Mouse (Mus musculus): ENCODE data around the gene Scamp1. TPM values are rescaled to one million over a fixed set of nuclear protein-coding genes. Genes with fewer than 3 reads are reported as not detected.
A peak's percentile ranks its signal among the peaks of the same experiment; 100 is the strongest.
"Not testable (repeated sequence)": the region's sequence is repeated elsewhere in the genome, so short reads cannot be mapped to it uniquely, and the experiment has no call there.

The Scamp1 gene
- total RNA-seq (2017) = 8.9 and 12.9 TPM in 2 replicates

- peak; percentile 82 for ATAC-seq (replicated peaks; ENCODE audit: low read depth, poor library complexity, severe bottlenecking)
Observed at GRCm38 (mm10) chr13:94285281-94285871, at the start of gene Scamp1. Gene Scamp1, minus strand, starts transcription at chr13:94285857.

- no peak for ATAC-seq (replicated peaks; ENCODE audit: low read depth, poor library complexity, severe bottlenecking)
Observed at GRCm38 (mm10) chr13:94330392-94330979, 44.8 kb upstream of the Scamp1 start.

- ATAC-seq (replicated peaks; ENCODE audit: low read depth, poor library complexity, severe bottlenecking) = not testable (repeated sequence)
Observed at GRCm38 (mm10) chr13:94329005-94329404, 43.3 kb upstream of the Scamp1 start.

GRCm38 (mm10) chr13:94328063-94328462 lies 42.4 kb upstream of the Scamp1 start:
- ATAC-seq (replicated peaks; ENCODE audit: low read depth, poor library complexity, severe bottlenecking) = peak; percentile 89

GRCm38 (mm10) chr13:94322475-94322874 lies 36.8 kb upstream of the Scamp1 start:
- ATAC-seq (replicated peaks; ENCODE audit: low read depth, poor library complexity, severe bottlenecking) = peak; percentile 86

DNA sequence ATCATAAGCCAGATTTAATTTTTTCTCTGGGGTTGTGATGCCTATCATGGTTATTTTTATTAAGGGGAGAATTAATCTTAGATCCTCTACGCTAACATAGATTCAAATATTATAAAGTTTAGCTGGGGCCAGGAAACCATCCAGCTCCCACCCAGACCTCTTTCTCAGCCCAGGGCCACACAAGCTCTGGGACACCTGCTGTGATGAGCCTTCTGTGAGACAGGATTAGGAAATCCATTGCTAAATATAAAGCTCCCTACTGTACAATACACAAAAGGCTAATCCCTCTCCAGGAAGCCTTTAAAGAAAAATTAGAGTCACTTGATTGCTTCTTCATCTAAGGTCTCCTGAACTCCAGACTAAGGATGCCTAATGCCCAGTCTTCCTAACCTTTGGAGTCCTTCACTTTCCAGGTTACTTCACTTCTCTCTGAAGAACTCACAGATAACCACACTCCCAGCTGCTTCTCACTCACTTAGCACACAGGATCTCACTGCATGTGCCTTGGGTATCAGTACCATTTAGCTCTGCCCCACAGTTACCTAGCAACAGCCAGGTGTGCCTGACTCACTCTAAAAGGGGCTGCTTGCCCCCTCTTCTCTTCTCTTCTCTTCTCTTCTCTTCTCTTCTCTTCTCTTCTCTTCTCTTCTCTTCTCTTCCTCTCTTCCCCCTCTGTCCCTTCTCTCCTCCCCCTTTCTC lies 35.6 kb upstream of the Scamp1 start:
- no peak for ATAC-seq (replicated peaks; ENCODE audit: low read depth, poor library complexity, severe bottlenecking)

GRCm38 (mm10) chr13:94316975-94317511 lies 31.4 kb upstream of the Scamp1 start:
- ATAC-seq (replicated peaks; ENCODE audit: low read depth, poor library complexity, severe bottlenecking) = no peak

GRCm38 (mm10) chr13:94312812-94313211 lies 27.2 kb upstream of the Scamp1 start:
- ATAC-seq (replicated peaks; ENCODE audit: low read depth, poor library complexity, severe bottlenecking) = not testable (repeated sequence)

DNA sequence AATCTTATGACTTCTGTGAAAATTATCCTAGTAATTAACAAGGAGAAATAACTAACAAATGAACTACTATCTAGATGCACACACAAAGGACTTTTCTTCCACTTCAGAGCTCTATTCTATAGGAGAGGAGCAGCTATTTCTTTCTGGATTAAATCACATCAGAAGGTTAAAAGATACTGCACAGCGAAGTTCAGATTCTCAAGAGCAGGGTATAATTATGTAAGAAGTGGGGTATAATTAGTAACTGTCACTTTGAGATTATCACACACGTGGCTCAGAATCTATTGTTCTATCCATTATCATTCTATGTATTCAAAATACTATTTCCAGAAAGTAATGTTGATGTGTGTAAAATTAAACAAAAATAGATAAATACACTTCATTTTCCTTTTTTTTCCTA lies 22.6 kb upstream of the Scamp1 start:
- ATAC-seq (replicated peaks; ENCODE audit: low read depth, poor library complexity, severe bottlenecking) = no peak

- no peak for ATAC-seq (replicated peaks; ENCODE audit: low read depth, poor library complexity, severe bottlenecking)
Observed at GRCm38 (mm10) chr13:94307531-94307930, 21.9 kb upstream of the Scamp1 start.

DNA sequence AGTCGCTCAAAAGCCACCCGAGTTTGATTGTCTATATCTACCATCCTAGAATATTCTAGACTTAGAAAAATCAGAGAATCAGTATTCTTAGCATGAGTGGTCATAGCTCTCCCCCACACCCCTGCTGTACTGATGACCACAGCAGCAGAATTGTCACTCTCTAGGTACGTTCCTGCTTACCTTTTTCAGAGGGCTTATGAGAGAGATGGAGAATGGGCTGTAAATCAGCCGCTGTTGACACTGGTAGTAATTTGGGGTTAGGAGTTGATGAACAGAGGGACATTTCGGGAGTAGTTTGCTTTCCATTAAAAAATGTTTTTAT lies 21.3 kb upstream of the Scamp1 start:
- peak; percentile 26; the same call in 1 of the 2 replicates for ATAC-seq (replicated peaks; ENCODE audit: low read depth, poor library complexity, severe bottlenecking)

GRCm38 (mm10) chr13:94306277-94306967 lies 20.8 kb upstream of the Scamp1 start:
- ATAC-seq (replicated peaks; ENCODE audit: low read depth, poor library complexity, severe bottlenecking) = peak; percentile 97

DNA sequence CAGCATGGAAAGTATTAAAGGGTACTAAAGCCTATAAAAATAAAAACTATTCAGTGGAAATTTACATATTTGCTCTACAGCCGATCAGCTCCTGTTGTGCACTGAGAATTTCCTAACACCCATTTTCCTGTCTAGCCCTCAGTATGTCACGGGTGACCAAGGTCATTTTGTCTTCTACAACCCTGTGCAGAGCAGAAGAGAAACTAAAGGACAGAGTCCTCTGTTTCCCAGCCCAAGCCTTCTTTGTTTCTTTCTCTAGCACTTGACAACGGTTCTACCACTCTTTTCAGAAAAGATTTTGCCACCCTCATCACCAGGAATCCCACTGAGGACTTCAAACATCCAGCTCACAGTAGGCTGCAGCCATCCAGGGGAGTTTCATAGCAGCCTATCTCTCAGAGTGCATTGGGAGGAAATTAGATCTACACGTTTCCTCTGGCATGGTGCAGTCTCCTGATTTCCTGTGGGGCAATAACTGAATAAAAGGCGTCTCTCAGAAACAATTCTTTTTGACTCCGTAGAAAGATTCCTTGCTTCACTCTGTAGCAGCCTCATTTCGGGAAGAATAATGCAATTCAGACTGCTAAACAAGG lies 15.4 kb upstream of the Scamp1 start:
- ATAC-seq (replicated peaks; ENCODE audit: low read depth, poor library complexity, severe bottlenecking) = peak; percentile 51; the same call in 1 of the 2 replicates

DNA sequence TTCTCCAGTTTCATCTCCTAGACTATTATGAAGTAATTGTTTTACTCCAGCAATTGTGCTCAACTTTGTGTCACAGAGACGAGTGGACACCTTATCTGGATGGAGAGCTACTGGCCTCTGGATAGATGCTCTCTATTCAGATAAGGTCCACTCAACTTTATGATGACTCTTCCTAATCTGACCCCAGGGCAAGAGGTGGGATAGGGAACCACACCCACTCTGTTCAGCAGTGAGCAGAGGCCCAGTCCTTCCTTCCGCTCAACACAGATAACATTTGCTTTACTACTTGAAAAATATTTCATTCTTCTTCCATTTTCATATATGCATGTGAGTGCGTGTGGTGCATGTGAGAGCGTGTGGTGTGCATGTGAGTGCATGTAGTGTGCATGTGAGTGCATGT lies 14.6 kb upstream of the Scamp1 start:
- ATAC-seq (replicated peaks; ENCODE audit: low read depth, poor library complexity, severe bottlenecking) = no peak

DNA sequence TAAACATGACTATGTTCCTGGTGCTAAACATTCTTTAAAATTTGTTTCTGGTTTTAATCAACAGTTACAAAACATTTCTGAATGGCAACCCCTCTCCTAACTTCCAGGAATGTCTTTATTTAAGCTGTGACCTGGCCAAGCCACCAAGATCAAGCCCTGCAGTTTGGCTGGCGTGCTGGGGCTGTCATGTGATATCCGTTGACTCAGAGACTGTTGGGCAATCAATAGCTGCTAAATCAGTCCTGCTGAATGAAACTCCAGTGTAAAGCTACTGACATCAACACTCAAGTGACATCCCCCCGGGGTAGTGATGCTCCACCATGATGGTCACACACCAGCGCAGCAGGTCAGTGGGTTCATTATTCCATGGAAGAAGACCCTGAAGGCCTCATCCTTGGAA lies 12.7 kb upstream of the Scamp1 start:
- peak; percentile 29; the same call in 1 of the 2 replicates for ATAC-seq (replicated peaks; ENCODE audit: low read depth, poor library complexity, severe bottlenecking)

- ATAC-seq (replicated peaks; ENCODE audit: low read depth, poor library complexity, severe bottlenecking) = no peak; the same call in 1 of the 2 replicates
Observed at GRCm38 (mm10) chr13:94296371-94296770, 10.7 kb upstream of the Scamp1 start.

DNA sequence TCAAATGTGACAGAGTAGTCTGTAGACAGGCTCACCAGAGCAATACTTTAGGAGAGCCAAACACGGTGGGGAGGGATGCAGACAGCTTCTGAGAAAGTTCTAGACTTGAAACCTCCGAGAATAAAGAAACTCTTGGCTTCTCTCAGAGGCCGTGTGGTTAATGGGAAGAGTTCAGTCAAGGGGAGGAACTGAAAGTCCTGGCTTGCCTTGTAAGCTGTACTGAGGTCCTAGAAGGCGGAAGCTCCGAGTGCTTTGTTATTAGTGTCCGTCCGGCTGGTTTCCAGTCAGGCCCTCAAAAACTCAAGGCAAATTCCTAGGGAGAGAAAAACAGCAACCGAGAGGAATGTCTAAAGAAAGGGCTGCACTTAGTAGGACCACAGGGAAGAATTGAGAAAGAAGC lies 10.3 kb upstream of the Scamp1 start:
- peak; percentile 74 for ATAC-seq (replicated peaks; ENCODE audit: low read depth, poor library complexity, severe bottlenecking)

- no peak for ATAC-seq (replicated peaks; ENCODE audit: low read depth, poor library complexity, severe bottlenecking)
Observed at GRCm38 (mm10) chr13:94294886-94295285, 9.2 kb upstream of the Scamp1 start.

GRCm38 (mm10) chr13:94293911-94294310 lies 8.3 kb upstream of the Scamp1 start:
- no peak for ATAC-seq (replicated peaks; ENCODE audit: low read depth, poor library complexity, severe bottlenecking)

GRCm38 (mm10) chr13:94286195-94286594 lies 538 bp upstream of the Scamp1 start:
- ATAC-seq (replicated peaks; ENCODE audit: low read depth, poor library complexity, severe bottlenecking) = no peak

Measured in common myeloid progenitor, adult 5-6 weeks (primary cell).